Mouse (Mus musculus) forebrain, postnatal 0 days (tissue): ENCODE results near the gene Kcnip1. TPM values are rescaled to one million over a fixed set of nuclear protein-coding genes. Genes with fewer than 3 reads are reported as not detected.
A peak's percentile ranks its signal among the peaks of the same experiment; 100 is the strongest.

Experiments
- ATAC-seq: fragments of 200-750 bp; cut with Nextera tagmentation; 2 replicates; pipeline ENCODE4 v1.8.0; 2017; ENCODE audit warnings: mild to moderate bottlenecking, moderate library complexity
- DNase-seq: peaks from one replicate; pipeline ENCODE4 v3.0.0-alpha.2; 2015
- H3K27ac ChIP-seq: fragments of 300-500 bp; sonication (generic); 2 replicates; pipeline ENCODE4 v1.5.1; 2014; ENCODE audit warnings: low read depth, mild to moderate bottlenecking, antibody characterized with exemption, low read length, moderate library complexity, mixed read lengths
- H3K27me3 ChIP-seq: fragments of 300-500 bp; sonication (generic); 2 replicates; pipeline ENCODE4 v1.6.1; 2014; ENCODE audit warnings: mild to moderate bottlenecking, low read length, mixed read lengths; ENCODE audit not compliant: insufficient read depth
- H3K36me3 ChIP-seq: fragments of 300-500 bp; sonication (generic); 2 replicates; pipeline ENCODE4 v1.6.1; 2014; ENCODE audit warnings: mild to moderate bottlenecking, moderate library complexity; ENCODE audit not compliant: insufficient read depth
- H3K4me1 ChIP-seq: fragments of 300-500 bp; sonication (generic); 2 replicates; pipeline ENCODE4 v1.6.1; 2014; ENCODE audit warnings: antibody characterized with exemption; ENCODE audit not compliant: insufficient read depth
- H3K4me2 ChIP-seq: fragments of 300-500 bp; sonication (generic); 2 replicates; pipeline ENCODE4 v1.6.1; 2014; ENCODE audit warnings: low read depth, mild to moderate bottlenecking, moderate library complexity
- H3K4me3 ChIP-seq: fragments of 300-500 bp; sonication (generic); 2 replicates; pipeline ENCODE4 v1.5.1; 2014; ENCODE audit warnings: low read depth, low read length, mixed read lengths
- H3K9ac ChIP-seq: fragments of 300-500 bp; sonication (generic); 2 replicates; pipeline ENCODE4 v1.6.1; 2014; ENCODE audit warnings: mild to moderate bottlenecking
- H3K9me3 ChIP-seq: fragments of 300-500 bp; sonication (generic); 2 replicates; pipeline ENCODE4 v1.6.1; 2016; ENCODE audit warnings: low read length
- CTCF ChIP-seq: sonication (generic); IDR thresholded peaks from 2 replicates; pipeline ENCODE4 v1.5.1; 2016; ENCODE audit warnings: antibody characterized with exemption, control low read depth, low read depth
- WGBS: fragments of 180-500 bp; shearing (Covaris S2); extraction: QIAGEN DNeasy Blood & Tissue Kit; methylation state at CpG from one replicate; pipeline ENCODE4 v1.1.7; 2014; 5-methylcytosine and 5-hydroxymethylcytosine counted together
- polyA plus RNA-seq: library from polyadenylated mRNA; unstranded; fragments of >200 nt; fragmentation: Nextera tagmentation; extraction: Ambion mirVana; gene quantifications from 2 replicates; pipeline ENCODE4 v1.2.1, GENCODE M21; 2015
- total RNA-seq: library from RNA; depleted of rRNA; stranded (reverse); fragments of >200 nt; gene quantifications from 2 replicates; pipeline ENCODE4 v1.2.3, GENCODE M21; 2014

The Kcnip1 gene
- total and polyA plus RNA-seq, 2 experiments from 2014 or later: 91.0 to 92.6 TPM

DNA sequence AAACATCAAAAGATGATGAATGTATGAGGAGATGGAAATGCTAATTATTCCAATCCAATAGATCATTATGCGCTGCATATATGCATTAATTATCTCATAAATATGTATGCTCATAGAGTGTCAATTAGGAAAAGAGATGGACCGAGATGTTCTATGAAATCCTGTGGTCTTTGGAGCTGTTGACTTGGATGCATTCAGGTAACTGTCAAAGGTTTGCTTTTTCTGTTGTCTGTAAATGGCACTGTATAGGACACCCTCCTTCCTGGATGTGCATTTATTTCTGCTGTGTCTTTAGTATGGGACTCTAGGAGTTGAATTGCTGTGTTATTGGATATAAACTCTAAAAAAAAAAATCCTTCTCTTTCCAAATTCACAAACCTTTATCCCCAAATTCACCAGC, 220.9 kb downstream of the Kcnip1 start:
- ATAC-seq (peak; percentile 11; the same call in 1 of the 2 replicates), DNase-seq (no peak)
- H3K9me3 ChIP-seq: no peaks in the 10 kb centered on the region
- H3K4me1 ChIP-seq: peaks cover 18% of the 10 kb centered on the region
- no peaks in the 10 kb centered on the region for H3K36me3 ChIP-seq
- H3K9ac ChIP-seq: no peak overlapping the region
- WGBS: 43% methylated on average over 2 of the region's 2 CpGs
- TF ChIP-seq CTCF: no peak
- H3K4me3 ChIP-seq: no peak overlapping the region
- H3K27ac ChIP-seq: peak overlapping the region; percentile 78
- H3K27me3 ChIP-seq: no peaks in the 10 kb centered on the region
- no peak overlapping the region for H3K4me2 ChIP-seq

DNA sequence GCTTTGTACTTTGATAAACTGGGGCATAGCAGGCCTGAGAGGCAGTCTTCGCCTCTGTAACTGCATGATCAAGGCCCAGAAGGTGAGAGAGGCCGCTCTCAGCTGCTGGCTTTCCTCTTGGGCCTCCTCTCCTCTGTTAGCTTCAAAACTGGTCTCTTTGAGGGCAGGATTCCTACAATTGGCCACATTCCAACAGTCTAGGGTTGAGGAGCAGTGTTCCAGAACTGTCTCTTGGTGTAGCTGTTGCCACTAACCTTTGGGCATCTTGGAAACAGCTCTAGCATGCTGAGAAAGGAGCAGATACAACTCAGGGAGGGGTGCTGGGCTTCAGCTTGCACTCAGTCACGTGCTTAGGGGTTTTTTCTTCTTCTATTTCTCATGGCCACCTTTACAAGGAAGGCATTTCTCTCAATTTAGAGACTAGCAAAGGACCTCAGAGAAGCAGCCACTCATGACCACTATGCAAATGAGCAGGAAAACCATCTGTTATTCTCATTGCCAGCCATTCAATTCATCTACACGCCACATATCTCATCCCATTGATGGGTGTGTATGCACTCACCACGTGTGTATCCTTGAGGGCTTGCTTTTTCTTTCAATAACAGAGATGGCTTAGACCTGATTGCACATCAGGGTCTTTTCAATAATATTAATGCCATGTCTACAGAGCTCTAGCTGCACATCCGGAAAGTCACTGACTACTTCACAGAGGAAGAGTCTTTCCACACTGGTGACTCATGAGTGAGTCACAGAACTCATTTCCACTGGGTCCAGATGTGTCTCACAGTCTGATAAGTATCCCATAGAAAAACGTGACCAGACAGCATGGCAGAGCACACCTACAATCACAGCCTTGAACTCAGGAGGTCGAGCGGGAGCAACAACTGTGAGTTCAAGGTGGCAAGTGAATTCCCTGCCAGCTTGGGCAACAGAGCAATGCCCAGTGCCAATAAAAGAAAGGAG, 225.7 kb downstream of the Kcnip1 start:
- Histone ChIP-seq H3K27ac (no peak overlapping the region), H3K4me3 (no peak overlapping the region), H3K36me3 (no peaks in the 10 kb centered on the region), H3K27me3 (no peaks in the 10 kb centered on the region), H3K9ac (no peak overlapping the region), H3K9me3 (no peaks in the 10 kb centered on the region), H3K4me2 (no peak overlapping the region), H3K4me1 (peaks cover 13% of the 10 kb centered on the region)
- TF ChIP-seq CTCF: no peak
- DNase-seq (no peak), ATAC-seq (no peak)
- WGBS: 74% methylated on average over 9 of the region's 9 CpGs

- 62% methylated on average over 16 of the region's 16 CpGs for WGBS
- Histone ChIP-seq H3K4me3 (no peak overlapping the region), H3K9ac (no peak overlapping the region), H3K4me1 (peaks cover 3% of the 10 kb centered on the region; the same call in 1 of the 2 replicates), H3K36me3 (no peaks in the 10 kb centered on the region), H3K9me3 (no peaks in the 10 kb centered on the region), H3K27me3 (no peaks in the 10 kb centered on the region), H3K27ac (no peak overlapping the region), H3K4me2 (no peak overlapping the region)
- TF ChIP-seq CTCF: no peak
- DNase-seq (no peak), ATAC-seq (no peak)
These were observed 231.7 kb downstream of the Kcnip1 start for GRCm38 (mm10) chr11:33761201-33761755.

DNA sequence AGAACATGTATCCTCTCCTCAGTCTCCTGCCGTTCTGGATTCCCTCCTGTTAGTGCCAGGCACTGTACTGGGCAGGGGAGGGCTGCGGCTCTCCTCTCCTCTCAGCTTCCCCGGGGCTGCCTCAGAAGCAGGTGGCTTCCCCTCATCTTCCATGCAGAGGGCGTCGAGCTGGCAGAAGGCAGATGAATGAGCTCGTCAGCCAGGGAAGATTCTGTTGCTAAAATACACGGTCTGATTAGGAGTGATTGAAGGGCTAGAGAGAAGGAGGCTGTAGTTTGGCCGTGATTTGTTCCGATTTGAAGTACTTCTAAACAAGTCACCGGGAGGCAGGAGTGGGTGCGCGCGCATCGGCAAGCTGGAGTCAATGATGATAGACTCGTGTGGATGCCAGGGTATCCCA, 236.3 kb downstream of the Kcnip1 start:
- 35% methylated on average over 15 of the region's 15 CpGs for WGBS
- Histone ChIP-seq H3K9me3 (no peaks in the 10 kb centered on the region), H3K4me2 (no peak overlapping the region), H3K27me3 (no peaks in the 10 kb centered on the region), H3K9ac (no peak overlapping the region), H3K36me3 (no peaks in the 10 kb centered on the region), H3K4me3 (no peak overlapping the region), H3K27ac (no peak overlapping the region), H3K4me1 (0 out of 2 replicates have a peak, but pooled peaks cover 3% of the 10 kb centered on the region)
- ATAC-seq: peak; percentile 85
- DNase-seq: peak; percentile 67
- TF ChIP-seq CTCF: 0 out of 2 replicates have a peak, but pooled peaks have one; percentile 15

GRCm38 (mm10) chr11:33752431-33752873, 240.5 kb downstream of the Kcnip1 start:
- 43% methylated on average over 4 of the region's 4 CpGs for WGBS
- H3K9me3 ChIP-seq: no peaks in the 10 kb centered on the region
- ATAC-seq: no peak
- no peak for TF ChIP-seq CTCF
- no peaks in the 10 kb centered on the region for H3K4me1 ChIP-seq
- H3K9ac ChIP-seq: no peak overlapping the region
- H3K27ac ChIP-seq: no peak overlapping the region
- no peak overlapping the region for H3K4me3 ChIP-seq
- H3K36me3 ChIP-seq: no peaks in the 10 kb centered on the region
- no peak for DNase-seq
- no peaks in the 10 kb centered on the region for H3K27me3 ChIP-seq
- H3K4me2 ChIP-seq: no peak overlapping the region

DNA sequence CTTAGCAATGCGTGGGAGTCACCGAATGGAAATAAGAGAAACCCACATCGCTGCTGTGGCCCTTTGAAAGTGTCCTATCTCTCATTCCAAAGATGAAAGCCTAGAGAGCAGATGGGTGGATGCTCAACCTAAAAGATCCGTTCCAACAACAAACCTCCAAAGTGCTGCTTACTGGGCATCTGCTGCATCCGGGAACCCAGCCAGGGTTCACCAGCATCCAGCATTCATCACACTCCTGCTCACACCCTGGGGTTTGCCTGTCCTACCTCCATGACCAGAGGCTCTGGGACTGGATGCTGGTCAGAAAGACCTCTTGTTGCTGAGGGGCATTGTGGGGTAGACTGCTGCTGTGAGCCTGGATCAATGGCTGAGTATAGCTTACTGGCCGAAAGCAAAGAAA, 241.4 kb downstream of the Kcnip1 start:
- H3K27me3 ChIP-seq: no peaks in the 10 kb centered on the region

DNA sequence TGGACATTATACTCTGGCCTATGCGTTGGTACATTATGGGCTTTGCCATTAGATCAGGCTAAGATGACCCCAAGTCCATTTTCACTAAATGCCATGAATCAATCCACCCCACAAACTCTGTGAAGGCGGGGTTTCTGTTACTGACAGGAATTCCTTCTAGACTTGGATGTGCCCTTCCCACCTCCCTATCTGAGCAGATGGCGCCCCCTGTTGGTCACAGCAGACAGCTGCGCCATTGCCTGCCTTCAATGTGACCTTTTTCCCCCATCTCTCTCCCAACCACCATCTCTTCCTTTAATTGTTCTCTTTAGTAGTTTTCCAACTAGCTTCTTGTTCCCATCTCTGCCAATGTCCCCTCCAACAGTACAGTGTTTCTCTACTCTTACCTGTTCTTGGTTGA, 243.0 kb downstream of the Kcnip1 start:
- Histone ChIP-seq H3K4me2 (no peak overlapping the region), H3K27ac (no peak overlapping the region), H3K36me3 (no peaks in the 10 kb centered on the region), H3K9ac (no peak overlapping the region), H3K4me1 (no peaks in the 10 kb centered on the region), H3K9me3 (no peaks in the 10 kb centered on the region), H3K4me3 (no peak overlapping the region), H3K27me3 (no peaks in the 10 kb centered on the region)
- WGBS: 91% methylated on average over 4 of the region's 4 CpGs
- TF ChIP-seq CTCF: peak; percentile 33; the same call in 1 of the 2 replicates
- DNase-seq (no peak), ATAC-seq (no peak)

More for the DNA sequence above, 241.4 kb downstream of the Kcnip1 start:
- ATAC-seq (no peak), DNase-seq (no peak)
- Histone ChIP-seq H3K4me1 (no peaks in the 10 kb centered on the region), H3K4me3 (no peak overlapping the region), H3K36me3 (no peaks in the 10 kb centered on the region), H3K9ac (no peak overlapping the region), H3K4me2 (no peak overlapping the region), H3K27ac (no peak overlapping the region), H3K9me3 (no peaks in the 10 kb centered on the region)
- 71% methylated on average over 6 of the region's 6 CpGs for WGBS
- TF ChIP-seq CTCF: no peak
